Mouse (Mus musculus) thymus, adult 18-20 months (tissue): ENCODE results near the gene Sec14l3.
"Not testable (repeated sequence)": the region's sequence is repeated elsewhere in the genome, so short reads cannot be mapped to it uniquely, and the experiment has no call there.

Experiments used
- DNase-seq, 2 experiments: peaks; one replicate each; pipeline ENCODE4 v3.0.0; 2022; ENCODE audit warnings: mixed read lengths in 2 of 2

The Sec14l3 gene

GRCm38 (mm10) chr11:4105444-4105843 is 40.8 kb downstream of the Sec14l3 start:
- DNase-seq: no peak

- DNase-seq: not testable (repeated sequence)
Observed at GRCm38 (mm10) chr11:4107901-4108300, 43.3 kb downstream of the Sec14l3 start.

DNA sequence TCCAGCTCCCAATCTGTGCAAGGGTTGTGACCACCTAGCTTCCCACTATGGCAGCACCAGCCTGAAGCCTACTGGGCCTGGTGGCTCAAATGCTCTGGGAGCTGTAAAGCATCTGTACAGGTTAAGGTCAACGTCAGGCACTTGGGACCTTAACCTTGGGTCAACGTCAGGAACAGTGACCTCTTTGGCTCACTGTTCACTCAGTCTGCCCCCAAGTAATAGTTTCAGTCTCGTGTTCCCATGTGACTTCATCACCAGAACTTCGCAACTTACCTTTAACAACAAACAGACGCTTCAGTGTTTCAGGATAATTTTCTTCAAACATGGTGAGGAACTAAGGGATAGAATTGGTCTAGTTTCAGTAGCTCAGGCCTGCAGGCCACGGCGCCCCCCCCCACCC is 44.0 kb downstream of the Sec14l3 start:
- no peak for DNase-seq

DNA sequence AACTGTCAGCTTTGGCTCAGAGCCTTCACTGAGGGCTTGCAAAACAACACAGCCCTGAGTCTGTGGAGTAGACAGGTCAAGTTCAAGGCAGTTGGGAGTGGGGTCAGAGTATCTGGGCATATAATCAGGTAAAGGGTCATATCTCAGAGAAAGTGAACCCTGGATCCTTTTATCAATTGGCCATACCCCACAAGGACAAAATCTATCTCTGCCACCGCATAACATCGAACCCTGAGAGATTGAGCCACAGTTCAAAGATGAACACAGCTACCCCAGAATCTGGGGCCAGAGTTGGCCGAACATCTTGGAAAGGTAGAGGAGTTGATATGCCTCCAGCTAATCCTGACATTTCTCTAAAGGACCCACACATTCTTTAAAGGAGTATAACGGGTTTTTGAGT is 47.4 kb downstream of the Sec14l3 start:
- no peak for DNase-seq

GRCm38 (mm10) chr11:4112861-4113260 is 48.2 kb downstream of the Sec14l3 start:
- DNase-seq: no peak

DNA sequence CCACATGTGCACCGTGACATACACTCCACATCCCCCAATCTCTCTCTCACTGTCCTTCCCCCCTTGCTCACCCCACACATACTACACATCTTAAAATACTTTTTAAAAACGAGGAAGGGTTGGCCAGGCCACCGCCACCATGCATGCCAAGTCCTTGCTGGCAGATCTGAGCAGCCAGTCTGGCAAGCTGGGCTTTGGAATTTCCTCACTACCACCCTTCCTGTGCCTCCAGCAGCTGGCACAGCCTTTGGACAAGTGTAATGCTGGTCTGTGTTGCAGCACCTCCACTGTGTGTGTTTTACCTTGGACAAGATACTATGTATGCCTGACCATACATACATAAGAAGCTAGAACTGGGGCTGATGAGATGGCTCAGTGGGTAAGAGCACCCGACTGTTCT is 48.9 kb downstream of the Sec14l3 start:
- DNase-seq: no peak

- no peak for DNase-seq
Observed at GRCm38 (mm10) chr11:4113970-4114369, 49.3 kb downstream of the Sec14l3 start.

DNA sequence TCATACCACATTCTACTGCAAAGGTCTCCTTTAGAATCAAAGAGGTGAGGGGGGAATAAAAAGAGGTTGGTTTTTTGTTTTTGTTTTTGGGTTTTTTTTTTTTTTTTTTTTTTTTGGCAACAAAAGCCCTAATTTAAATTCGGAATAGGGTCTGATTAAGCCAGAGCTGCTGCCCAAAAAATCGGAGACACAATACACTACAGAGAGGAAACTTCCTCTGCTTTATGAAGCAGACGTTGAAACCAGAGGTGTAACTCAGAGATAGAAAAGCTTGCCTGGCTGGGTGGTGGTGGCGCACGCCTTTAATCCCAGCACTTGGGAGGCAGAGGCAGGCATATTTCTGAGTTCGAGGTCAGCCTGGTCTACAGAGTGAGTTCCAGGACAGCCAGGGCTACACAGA is 49.9 kb downstream of the Sec14l3 start:
- DNase-seq: not testable (repeated sequence)

DNA sequence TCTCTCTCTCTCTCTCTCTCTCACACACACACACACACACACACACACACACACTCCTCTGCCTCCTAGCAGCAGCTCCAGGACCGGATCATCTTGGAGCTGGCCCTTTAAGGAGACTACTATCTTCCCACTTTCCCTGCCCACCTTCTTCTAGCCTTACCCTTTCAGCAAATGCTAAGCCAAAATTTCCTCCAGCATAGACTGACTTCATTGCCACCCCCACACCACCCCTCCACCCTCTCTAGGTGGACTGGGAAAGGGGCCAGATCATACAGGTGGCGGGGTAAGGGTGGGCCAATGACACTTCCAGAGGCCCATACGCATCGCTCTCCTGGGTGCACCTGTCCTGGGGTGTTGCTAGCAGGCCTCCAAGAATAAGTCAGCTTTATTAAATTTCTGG is 50.8 kb downstream of the Sec14l3 start:
- no peak for DNase-seq

GRCm38 (mm10) chr11:4116458-4117141 is 52.0 kb downstream of the Sec14l3 start:
- DNase-seq: no peak

DNA sequence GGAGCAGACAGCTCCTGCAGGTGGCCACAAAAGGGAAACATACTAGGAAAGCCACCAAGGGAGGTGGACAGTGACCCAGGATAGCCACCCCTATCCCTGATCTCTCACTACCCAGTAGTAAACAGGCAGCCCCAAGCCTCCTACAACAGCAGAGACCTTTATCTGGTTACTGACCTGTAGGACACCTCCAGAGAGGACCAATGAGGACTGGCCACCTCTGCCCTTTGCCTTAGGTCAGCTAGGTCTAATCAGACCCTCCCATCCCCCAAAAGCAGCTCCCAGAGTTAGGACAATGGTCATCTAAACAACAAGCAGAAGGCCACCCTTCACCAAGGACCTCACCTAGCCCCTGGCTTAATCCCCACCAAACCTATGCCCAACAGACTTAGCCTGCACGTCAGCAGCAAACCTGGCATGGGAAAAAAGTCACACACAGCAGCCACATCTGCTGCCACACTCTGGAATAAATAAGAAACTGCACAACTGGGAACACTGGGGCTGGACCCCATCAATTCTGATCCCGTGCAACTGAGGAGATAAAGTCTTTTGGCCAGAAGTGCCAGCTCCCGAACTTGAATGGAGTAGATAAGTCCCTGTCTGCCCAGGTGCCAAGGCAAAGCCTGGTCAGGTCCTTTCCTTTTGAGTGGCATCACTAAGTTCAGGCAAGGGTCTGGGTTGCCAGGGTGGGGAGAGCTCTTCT is 52.9 kb downstream of the Sec14l3 start:
- no peak for DNase-seq

DNA sequence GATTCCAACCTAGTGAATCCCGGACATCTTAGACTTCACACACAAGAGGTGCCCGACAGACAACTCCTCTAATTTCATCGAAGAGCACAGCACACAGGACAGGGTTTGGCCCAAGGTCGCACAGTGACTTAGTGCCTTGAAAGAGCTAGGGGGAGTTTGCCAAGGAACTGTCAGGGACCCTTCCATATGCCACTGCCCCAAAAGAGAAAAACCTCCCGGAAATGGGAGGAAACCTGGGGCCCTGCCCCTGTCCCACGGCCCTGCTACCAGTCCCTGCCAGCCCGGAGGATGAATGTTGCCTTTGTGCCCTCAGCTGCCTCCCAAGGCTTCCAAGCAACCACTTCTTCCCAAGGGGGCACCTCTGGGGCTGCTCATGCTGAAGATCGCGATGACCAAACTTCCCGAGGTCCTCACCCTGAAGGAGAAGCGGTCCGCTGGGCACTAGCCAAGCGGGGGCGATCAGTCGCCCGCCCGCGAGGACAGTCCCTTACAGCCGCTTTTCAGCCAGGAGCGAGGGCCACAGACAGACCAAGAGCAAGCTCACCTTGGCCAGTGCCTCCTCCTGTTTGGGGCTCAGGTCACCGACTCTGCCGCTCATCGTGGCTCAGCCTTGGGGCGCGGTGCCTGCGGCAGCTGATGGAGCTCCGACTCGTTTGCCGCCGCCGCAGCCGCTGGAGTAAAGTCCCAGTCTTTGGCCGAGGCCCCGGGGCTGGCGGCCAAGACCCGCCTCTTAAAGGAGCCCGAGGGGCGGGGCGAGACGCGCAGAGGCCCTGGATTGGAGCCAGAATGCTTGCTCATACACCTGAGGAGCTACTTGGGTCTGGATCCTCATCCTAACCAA is 53.7 kb downstream of the Sec14l3 start:
- DNase-seq: no peak

- DNase-seq: no peak
Observed at GRCm38 (mm10) chr11:4119635-4120034, 55.0 kb downstream of the Sec14l3 start.

DNA sequence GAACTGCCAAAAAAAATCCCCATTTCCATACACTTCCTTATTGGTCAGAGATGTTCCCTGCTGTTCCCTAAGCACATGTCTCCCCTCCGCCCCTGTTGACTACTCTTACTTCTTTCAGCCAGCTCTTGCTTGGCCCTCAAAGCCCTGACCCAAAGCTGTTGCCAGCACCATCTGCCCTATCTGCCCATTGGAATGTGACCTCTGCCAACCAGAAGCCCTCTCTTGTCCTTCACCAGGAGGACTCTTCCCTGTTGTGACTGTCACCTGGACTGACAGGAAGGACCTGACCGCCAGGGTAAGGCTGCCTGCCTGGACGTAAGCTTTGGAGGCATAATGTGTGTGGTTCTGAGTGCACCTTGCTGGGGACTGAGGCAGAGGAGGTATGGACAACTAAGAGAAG is 57.0 kb downstream of the Sec14l3 start:
- DNase-seq: no peak

DNA sequence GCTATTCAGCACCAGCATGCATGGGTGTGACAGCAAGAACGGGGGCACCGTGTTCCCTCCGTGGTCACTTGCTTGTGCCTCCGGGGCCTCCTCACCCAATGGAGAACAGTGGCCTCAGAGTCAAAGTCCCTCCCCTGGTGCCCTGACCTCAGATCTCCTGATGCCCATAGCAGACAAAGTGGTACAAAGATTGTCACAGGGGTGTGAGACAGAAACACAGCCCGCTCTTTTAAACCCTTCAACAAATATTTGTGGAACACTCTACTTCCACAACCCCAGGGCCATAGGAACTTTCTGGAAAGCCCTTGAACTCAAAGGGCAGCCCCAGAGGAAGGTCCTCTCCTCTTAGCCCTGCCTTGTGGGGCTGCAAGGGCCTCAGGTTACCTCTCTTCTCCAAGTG is 57.6 kb downstream of the Sec14l3 start:
- DNase-seq: no peak

DNA sequence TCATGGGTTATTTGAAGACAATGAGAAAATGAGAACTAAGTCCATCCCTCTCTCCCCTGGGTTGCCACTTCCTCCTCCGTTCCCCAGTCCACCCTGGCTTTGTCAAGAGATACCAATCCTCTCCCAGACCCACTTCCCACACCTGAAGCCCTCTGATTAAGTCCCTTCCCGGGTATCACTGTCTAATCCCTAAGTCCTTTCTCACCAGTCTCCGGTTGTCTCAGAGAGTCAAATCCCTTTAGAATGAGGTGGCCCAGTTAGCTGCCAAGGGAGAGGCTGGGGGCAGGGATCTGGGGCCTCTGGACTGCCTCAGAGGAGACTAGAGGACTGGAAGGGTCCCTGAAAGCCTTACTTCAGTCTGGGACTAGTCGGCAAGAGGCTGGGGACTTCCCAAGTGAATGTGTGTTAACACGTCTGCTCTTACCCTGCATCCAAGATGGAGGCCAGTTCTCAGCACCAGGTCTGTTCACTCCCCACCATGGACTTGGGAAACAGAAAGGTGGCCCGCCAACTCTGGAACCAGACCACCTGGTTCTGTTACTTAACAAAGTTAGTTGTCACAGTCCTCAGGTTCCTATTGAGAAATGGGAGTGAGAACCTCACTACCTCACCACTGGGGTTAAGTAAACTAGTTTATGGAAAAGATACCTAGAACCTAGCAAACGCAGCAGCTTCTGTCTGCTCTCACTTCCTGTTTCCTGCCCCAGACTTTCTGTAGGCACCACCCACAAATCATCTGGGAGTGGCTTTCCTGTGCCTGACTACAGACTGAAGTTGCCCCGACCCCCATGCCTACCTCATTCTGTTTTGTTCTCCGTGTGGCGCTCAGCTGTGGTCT is 58.3 kb downstream of the Sec14l3 start, which contains the start of gene Sec14l2:
TSS of gene Sec14l2 (minus strand) at position 674 of the 838 bp plus-strand sequence.
- DNase-seq: no peak

- no peak for DNase-seq
Observed at GRCm38 (mm10) chr11:4123922-4124321, 59.3 kb downstream of the Sec14l3 start.

DNA sequence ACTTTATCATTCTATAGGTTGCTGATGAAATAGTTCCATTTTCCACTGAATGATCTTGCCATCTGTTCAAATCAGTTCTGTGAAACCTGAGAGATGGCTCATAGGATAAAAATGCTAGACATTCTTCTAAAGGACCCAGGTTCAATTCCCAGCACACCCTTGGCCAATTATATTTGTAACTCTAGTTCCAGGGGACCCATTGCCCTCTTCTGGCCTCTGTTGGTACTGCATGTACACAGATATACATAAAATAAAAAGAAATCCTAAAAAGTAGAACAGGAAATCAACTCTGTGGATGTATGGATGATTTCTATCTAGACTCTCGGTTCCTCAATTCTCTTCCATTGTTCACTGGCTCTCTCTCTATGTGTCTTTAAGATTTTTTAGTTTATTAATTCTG is 62.4 kb downstream of the Sec14l3 start:
- no peak for DNase-seq
